Mouse (Mus musculus) midbrain, embryonic 11.5 days (tissue): ENCODE data around the gene Fam214b. TPM values are rescaled to one million over a fixed set of nuclear protein-coding genes. Genes with fewer than 3 reads are reported as not detected.
A peak's percentile ranks its signal among the peaks of the same experiment; 100 is the strongest.

ENCODE experiments used
- ATAC-seq: fragments of 200-750 bp; cut with Nextera tagmentation; 2 replicates; pipeline ENCODE4 v1.8.0; 2017; ENCODE audit warnings: moderate TSS enrichment, moderate library complexity; ENCODE audit not compliant: low FRiP score
- DNase-seq: peaks from one replicate; pipeline ENCODE4 v3.0.0; 2015; ENCODE audit warnings: low spot score; ENCODE audit errors: missing footprints
- H3K27ac ChIP-seq: fragments of 300-500 bp; sonication (generic); 2 replicates; pipeline ENCODE4 v1.5.1; 2014; ENCODE audit warnings: low read depth, low read length
- H3K27me3 ChIP-seq: fragments of 300-500 bp; sonication (generic); 2 replicates; pipeline ENCODE4 v1.6.1; 2014; ENCODE audit warnings: mild to moderate bottlenecking, low read length, moderate library complexity, mixed read lengths; ENCODE audit not compliant: control insufficient read depth, insufficient read depth
- H3K36me3 ChIP-seq: fragments of 300-500 bp; sonication (generic); 2 replicates; pipeline ENCODE4 v1.6.1; 2014; ENCODE audit warnings: mild to moderate bottlenecking, low read length, moderate library complexity, mixed read lengths; ENCODE audit not compliant: control insufficient read depth, insufficient read depth
- H3K4me1 ChIP-seq: fragments of 300-500 bp; sonication (generic); 2 replicates; pipeline ENCODE4 v1.6.1; 2014; ENCODE audit warnings: low read length; ENCODE audit not compliant: control insufficient read depth, insufficient read depth
- H3K4me2 ChIP-seq: fragments of 300-500 bp; sonication (generic); 2 replicates; pipeline ENCODE4 v1.6.1; 2014; ENCODE audit warnings: mild to moderate bottlenecking, moderate library complexity
- H3K4me3 ChIP-seq: fragments of 300-500 bp; sonication (generic); 2 replicates; pipeline ENCODE4 v1.5.1; 2014; ENCODE audit warnings: low read depth, low read length
- H3K9ac ChIP-seq: fragments of 300-500 bp; sonication (generic); 2 replicates; pipeline ENCODE4 v1.6.1; 2014; ENCODE audit warnings: low read length
- H3K9me3 ChIP-seq: fragments of 300-500 bp; sonication (generic); 2 replicates; pipeline ENCODE4 v1.6.1; 2016; ENCODE audit warnings: low read length; ENCODE audit not compliant: control insufficient read depth
- WGBS: fragments of 180-500 bp; shearing (Covaris S2); extraction: QIAGEN DNeasy Blood & Tissue Kit; methylation state at CpG from one replicate; pipeline ENCODE4 v1.1.7; 2014; 5-methylcytosine and 5-hydroxymethylcytosine counted together
- polyA plus RNA-seq: library from polyadenylated mRNA; unstranded; fragments of >200 nt; fragmentation: Nextera tagmentation; extraction: Ambion mirVana; gene quantifications from 2 replicates; pipeline ENCODE4 v1.2.1, GENCODE M21; 2014

Gene Fam214b
- polyA plus RNA-seq, 1 experiment from 2014 or later = 24.4 TPM

DNA sequence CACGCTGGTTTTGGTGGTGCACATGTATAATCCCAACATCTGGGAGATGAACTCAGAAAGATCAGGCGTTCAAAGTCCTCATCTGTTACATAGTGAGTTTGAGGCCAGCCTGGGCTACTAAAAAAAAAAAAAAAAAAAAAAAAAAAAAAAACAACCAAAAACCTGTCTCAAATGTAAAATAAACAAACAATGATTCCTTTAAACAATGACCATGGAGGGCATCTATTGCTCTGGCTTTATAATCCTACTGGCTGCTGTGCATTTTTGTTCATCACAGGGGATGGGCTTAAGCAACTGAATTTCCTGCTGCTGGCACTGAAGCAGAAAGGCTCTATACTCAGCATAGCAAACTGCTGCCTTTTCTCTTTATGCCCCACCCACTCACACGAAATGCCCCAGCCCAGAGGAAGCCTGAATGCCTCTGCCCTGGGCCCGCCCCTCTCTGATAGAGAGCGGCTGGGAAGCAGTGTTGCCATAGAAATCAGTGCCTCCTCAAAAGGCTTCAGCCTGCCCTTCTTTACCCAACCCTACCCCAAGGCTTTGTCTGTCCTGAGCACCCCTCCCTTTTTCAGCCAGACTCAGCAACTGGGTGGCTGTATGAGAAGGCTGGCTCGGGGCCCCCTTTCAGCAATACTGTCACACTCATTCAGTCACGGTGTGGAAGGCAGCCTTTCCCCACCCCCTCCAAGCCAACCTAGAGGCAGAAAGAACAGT lies 2.2 kb downstream of the Fam214b start:
- Histone ChIP-seq H3K27ac (peak overlapping the region; percentile 99), H3K27me3 (no peaks in the 10 kb centered on the region), H3K4me1 (peaks cover 33% of the 10 kb centered on the region), H3K9ac (peak overlapping the region; percentile 67), H3K4me2 (peak overlapping the region; percentile 93), H3K4me3 (peak overlapping the region; percentile 53), H3K36me3 (no peaks in the 10 kb centered on the region), H3K9me3 (no peaks in the 10 kb centered on the region)
- ATAC-seq (peak; percentile 79), DNase-seq (peak; percentile 95)
- WGBS = 8% methylated on average over 7 of the region's 7 CpGs

DNA sequence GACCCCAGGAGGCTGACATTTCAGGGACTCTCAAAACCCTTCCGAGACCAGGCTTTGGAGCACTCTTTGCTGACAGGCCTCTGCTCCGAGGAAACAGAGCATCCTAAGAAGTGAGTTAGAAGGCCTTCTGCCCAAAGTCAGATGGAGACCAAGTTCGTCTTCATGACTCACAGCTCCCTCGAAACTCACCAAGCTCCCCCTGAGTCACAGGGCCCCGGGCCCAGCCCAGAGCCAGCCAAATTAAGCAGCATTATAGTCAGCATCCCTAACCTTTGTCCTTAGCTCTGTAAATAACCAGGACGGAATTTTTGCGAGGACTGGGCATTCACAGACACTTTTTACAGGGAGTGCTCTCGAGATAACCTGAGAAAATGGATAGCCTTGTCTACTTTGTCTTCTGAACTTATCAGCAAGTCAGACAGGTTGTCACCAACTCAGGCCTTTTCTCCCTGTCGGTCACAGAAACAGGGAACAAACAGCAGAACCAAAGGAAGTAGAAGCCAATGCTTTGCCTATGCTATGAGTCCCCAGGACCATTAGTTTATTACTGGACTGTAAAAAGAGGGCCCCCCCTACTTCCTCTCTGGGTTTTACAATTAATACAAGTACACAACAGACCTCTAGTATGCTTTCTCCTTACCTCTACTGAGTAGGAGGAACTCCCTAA lies 5.0 kb downstream of the Fam214b start:
- WGBS = 63% methylated on average over 9 of the region's 9 CpGs
- DNase-seq (no peak), ATAC-seq (no peak)
- peak overlapping the region; percentile 8; the same call in 1 of the 2 replicates for H3K4me2 ChIP-seq
- no peaks in the 10 kb centered on the region for H3K27me3 ChIP-seq
- no peaks in the 10 kb centered on the region for H3K9me3 ChIP-seq
- peak overlapping the region; percentile 42; the same call in 1 of the 2 replicates for H3K27ac ChIP-seq
- H3K9ac ChIP-seq = no peak overlapping the region; the same call in 1 of the 2 replicates
- H3K36me3 ChIP-seq = peaks cover 6% of the 10 kb centered on the region
- peaks cover 37% of the 10 kb centered on the region for H3K4me1 ChIP-seq
- H3K4me3 ChIP-seq = no peak overlapping the region

DNA sequence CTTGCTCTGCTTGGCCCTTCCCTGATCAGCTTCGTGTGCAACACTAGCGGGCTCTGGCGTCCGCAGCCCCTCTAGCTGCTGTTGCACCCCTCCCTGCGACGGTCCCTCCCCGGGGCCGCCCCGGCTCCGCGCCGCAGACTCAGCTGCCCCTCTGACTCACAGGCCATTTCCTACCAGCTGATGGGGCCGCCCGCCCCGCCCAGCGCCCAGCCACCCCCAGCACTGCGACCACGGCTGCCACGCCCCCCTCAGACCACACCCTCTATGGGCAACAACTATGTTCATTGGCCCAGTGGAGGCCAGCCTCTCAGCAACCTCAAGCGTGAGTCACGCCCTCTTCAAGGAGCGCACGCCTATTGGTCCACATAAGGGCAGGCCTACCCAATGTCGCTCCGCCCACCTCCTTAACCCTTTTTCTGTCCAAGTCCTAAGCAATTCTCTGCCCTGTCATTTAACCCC lies 5.9 kb downstream of the Fam214b start:
- peak overlapping the region; percentile 67 for H3K27ac ChIP-seq
- H3K9me3 ChIP-seq = no peaks in the 10 kb centered on the region
- peak; percentile 98 for DNase-seq
- H3K9ac ChIP-seq = peak overlapping the region; percentile 76
- H3K27me3 ChIP-seq = no peaks in the 10 kb centered on the region
- H3K4me3 ChIP-seq = peak overlapping the region; percentile 70
- ATAC-seq = peak; percentile 92
- H3K4me2 ChIP-seq = peak overlapping the region; percentile 78
- peaks cover 37% of the 10 kb centered on the region for H3K4me1 ChIP-seq
- peaks cover 7% of the 10 kb centered on the region for H3K36me3 ChIP-seq
- WGBS = 0% methylated on average over 25 of the region's 25 CpGs

DNA sequence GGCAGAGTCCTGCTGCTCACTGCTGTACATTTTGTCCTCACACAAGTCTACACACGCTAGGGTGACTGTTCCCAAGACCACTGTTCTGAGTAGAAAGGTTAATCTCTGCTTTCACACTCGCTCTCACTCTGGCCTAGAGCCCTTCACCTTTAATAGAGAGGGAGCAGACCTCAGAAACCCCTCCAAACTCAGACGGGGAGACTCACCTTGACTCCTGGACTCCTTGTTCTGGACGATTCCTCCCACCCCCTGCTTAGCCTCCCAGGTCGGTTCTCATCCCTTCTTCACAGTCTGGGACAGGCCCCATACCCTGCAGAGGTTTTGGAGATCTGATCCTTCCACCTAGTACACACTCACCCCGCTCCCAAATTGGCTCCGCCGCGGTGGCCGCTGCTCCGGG lies 6.4 kb downstream of the Fam214b start:
- no peaks in the 10 kb centered on the region for H3K9me3 ChIP-seq
- H3K4me1 ChIP-seq = peaks cover 33% of the 10 kb centered on the region
- H3K27me3 ChIP-seq = no peaks in the 10 kb centered on the region
- H3K36me3 ChIP-seq = peaks cover 7% of the 10 kb centered on the region
- H3K9ac ChIP-seq = peak overlapping the region; percentile 76
- peak; percentile 91 for DNase-seq
- peak overlapping the region; percentile 67 for H3K27ac ChIP-seq
- H3K4me3 ChIP-seq = peak overlapping the region; percentile 70
- peak overlapping the region; percentile 78 for H3K4me2 ChIP-seq
- ATAC-seq = no peak
- 2% methylated on average over 11 of the region's 11 CpGs for WGBS

DNA sequence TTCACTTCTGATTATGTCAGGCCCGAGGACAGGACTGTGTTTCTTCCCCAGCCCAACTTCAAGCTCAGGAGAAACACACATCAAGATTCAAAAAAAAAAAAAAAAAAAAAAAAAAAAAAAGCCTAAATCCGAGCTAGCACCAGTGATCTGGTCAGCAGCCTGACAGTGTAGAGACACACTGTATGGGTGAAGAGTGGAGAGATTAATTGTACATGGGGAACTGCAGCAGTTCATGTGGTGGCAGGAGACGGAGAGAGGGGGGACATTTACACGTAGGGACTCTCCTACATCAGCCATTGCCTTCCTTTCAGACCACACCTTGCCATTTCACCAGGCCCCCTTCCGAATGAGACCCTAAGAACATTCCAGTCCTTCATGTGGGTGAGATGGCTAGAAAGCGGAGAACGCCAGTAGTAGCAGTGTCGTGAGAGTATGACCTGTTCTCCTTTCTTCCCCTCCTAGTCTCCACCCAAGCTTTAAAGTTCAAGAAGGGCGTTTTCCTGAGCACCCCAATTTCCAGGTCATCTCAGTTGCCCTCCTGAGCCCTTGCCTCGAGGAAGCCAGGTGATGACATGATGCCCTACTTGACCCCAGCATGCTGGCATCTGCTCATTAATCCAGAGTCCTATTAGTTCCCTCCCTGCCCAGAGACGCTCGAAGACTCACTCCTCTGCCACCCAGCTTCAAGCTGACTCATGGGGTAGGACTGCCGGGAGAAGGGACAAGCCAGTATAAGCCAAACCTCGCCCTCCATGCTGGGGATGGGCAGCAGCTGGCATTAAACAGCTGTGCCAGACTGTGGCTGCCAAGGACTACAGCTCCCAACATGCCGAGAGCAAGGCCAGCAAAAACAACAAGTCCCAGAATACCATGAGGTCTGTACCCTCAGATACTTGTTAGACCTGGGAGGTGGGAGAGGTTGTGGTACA lies 7.2 kb downstream of the Fam214b start:
- H3K4me1 ChIP-seq = peaks cover 27% of the 10 kb centered on the region
- H3K9ac ChIP-seq = peak overlapping the region; percentile 76
- peaks cover 10% of the 10 kb centered on the region for H3K36me3 ChIP-seq
- H3K9me3 ChIP-seq = no peaks in the 10 kb centered on the region
- WGBS = 64% methylated on average over 15 of the region's 15 CpGs
- H3K27ac ChIP-seq = no peak overlapping the region; the same call in 1 of the 2 replicates
- no peaks in the 10 kb centered on the region for H3K27me3 ChIP-seq
- peak overlapping the region; percentile 78 for H3K4me2 ChIP-seq
- ATAC-seq = no peak
- no peak for DNase-seq
- peak overlapping the region; percentile 70 for H3K4me3 ChIP-seq

DNA sequence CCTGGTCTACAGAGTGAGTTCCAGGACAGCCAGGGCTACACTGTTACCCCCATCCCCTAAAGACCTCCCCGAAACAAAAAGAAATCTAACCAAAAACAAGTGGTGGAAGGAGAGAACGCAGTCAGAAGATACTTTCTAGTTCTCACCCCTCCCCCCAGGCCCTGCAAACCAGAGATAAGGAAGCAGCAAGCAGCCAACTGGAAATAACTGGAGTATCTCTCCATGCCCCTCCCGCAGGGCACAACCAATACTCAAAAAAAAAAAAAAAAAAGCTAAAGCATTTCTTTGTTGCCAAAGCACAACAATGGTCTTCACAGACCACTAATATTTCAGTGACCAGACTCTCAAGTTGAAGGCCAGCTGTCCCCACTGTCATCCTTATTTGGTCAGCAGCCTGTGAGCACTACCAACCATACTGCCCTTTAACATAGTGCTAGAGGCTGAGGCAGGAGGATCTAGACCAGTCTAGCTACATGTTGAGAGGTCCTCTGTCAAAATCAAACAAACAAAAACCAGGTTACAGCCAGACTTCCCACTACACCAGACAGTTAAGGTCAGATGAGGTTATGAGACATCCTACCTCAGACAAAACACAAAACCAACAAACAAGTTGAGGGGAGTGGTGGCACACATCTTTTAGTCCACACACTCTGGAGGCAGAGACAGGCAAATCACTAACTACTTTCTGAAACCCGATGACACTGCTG lies 8.0 kb downstream of the Fam214b start:
- H3K27ac ChIP-seq = no peak overlapping the region
- H3K9ac ChIP-seq = no peak overlapping the region
- H3K4me1 ChIP-seq = peaks cover 22% of the 10 kb centered on the region
- DNase-seq = no peak
- H3K27me3 ChIP-seq = no peaks in the 10 kb centered on the region
- no peaks in the 10 kb centered on the region for H3K9me3 ChIP-seq
- H3K4me2 ChIP-seq = no peak overlapping the region; the same call in 1 of the 2 replicates
- H3K36me3 ChIP-seq = peaks cover 14% of the 10 kb centered on the region
- 73% methylated on average over 4 of the region's 4 CpGs for WGBS
- no peak for ATAC-seq
- H3K4me3 ChIP-seq = no peak overlapping the region

DNA sequence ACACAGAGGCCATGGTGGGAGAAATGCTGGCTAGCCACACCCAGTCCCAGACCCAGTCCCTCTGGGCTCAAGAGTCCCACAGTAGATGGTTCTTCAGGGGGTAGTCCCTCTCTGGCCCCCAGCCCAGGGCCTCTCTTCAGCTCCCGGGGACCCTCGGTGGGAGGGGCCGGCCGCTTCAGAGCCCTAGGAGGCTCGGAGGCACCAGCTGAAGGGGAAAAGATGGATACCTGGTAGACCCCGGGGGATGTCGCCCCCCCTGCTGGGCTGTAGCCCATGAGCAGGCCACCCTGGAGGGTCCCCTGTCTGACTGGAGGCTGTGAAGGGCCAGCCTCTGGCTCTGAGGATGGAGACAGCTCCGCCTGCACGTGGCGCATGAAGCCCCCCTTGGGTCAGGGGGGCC lies 9.7 kb downstream of the Fam214b start:
- Histone ChIP-seq H3K4me1 (peaks cover 32% of the 10 kb centered on the region), H3K9ac (no peak overlapping the region), H3K27ac (no peak overlapping the region), H3K9me3 (no peaks in the 10 kb centered on the region), H3K4me2 (no peak overlapping the region), H3K4me3 (no peak overlapping the region), H3K36me3 (peaks cover 14% of the 10 kb centered on the region), H3K27me3 (no peaks in the 10 kb centered on the region)
- ATAC-seq (no peak), DNase-seq (no peak)
- 89% methylated on average over 10 of the region's 10 CpGs for WGBS

DNA sequence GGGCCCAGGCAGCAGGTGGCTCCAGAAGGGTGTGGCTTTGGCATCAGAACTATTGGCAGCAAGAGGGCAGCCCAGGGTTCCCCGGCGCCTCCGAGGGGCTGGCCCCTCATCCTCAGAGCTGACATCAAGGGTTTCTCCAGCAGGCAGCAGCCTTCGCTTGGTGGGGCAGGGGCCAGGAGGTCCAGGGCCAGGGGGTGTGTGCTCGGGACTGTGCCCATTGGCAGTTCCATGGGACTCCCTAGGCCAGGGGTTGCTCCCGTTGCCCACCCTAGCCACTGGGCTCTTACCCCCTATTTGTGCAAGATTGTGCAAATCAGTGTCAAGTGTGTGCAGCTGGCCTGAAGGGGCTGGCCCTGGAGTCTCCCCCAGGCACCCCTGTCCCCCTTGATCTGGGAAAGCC lies 10.2 kb downstream of the Fam214b start:
- peaks cover 29% of the 10 kb centered on the region for H3K4me1 ChIP-seq
- H3K4me2 ChIP-seq = no peak overlapping the region
- no peak overlapping the region for H3K9ac ChIP-seq
- H3K9me3 ChIP-seq = no peaks in the 10 kb centered on the region
- no peaks in the 10 kb centered on the region for H3K27me3 ChIP-seq
- peaks cover 14% of the 10 kb centered on the region for H3K36me3 ChIP-seq
- no peak overlapping the region for H3K27ac ChIP-seq
- no peak for DNase-seq
- H3K4me3 ChIP-seq = no peak overlapping the region
- ATAC-seq = no peak
- 86% methylated on average over 6 of the region's 6 CpGs for WGBS
